Mouse (Mus musculus): ENCODE measurements around the gene Mgat2. TPM values are rescaled to one million over a fixed set of nuclear protein-coding genes. Genes with fewer than 3 reads are reported as not detected.
"Not testable (repeated sequence)": the region's sequence is repeated elsewhere in the genome, so short reads cannot be mapped to it uniquely, and the experiment has no call there.

The Mgat2 gene
- polyA plus RNA-seq, 1 experiment from 2014 or later, result 48.4 TPM

- ATAC-seq, result no peak
- H3K4me1 ChIP-seq, result peaks cover 34% of the 10 kb centered on the region
- 2% methylated on average over 9 of the region's 9 CpGs for WGBS (ENCODE audit: insufficient replicate concordance)
- H3K36me3 ChIP-seq, result peaks cover 20% of the 10 kb centered on the region
- peak overlapping the region; percentile 63 for H3K4me2 ChIP-seq
- H3K27me3 ChIP-seq (replicated peaks), result no peaks in the 10 kb centered on the region
- H3K9ac ChIP-seq, result no peak overlapping the region
- peak overlapping the region; percentile 33 for H3K4me3 ChIP-seq
- 0 out of 2 replicates have a peak overlapping the region, but pooled peaks have one; percentile 65 for H3K27ac ChIP-seq
- no peaks in the 10 kb centered on the region for H3K9me3 ChIP-seq (replicated peaks)
These were observed 24.4 kb upstream of the Mgat2 start for GRCm38 (mm10) chr12:69159578-69159940.

- H3K36me3 ChIP-seq, result peaks cover 20% of the 10 kb centered on the region
- H3K4me1 ChIP-seq, result peaks cover 45% of the 10 kb centered on the region
- ATAC-seq; H3K4me2 ChIP-seq; H3K27me3 ChIP-seq (replicated peaks); H3K9ac ChIP-seq; H3K9me3 ChIP-seq (replicated peaks); H3K27ac ChIP-seq; H3K4me3 ChIP-seq: not testable (repeated sequence)
- 71% methylated on average over 2 of the region's 2 CpGs for WGBS (ENCODE audit: insufficient replicate concordance)
These were observed 23.3 kb upstream of the Mgat2 start for GRCm38 (mm10) chr12:69160677-69161076.

GRCm38 (mm10) chr12:69163586-69163985 is 20.4 kb upstream of the Mgat2 start:
- H3K4me2 ChIP-seq; ATAC-seq; H3K9me3 ChIP-seq (replicated peaks); H3K4me3 ChIP-seq; H3K27ac ChIP-seq; H3K27me3 ChIP-seq (replicated peaks); H3K9ac ChIP-seq; H3K36me3 ChIP-seq: not testable (repeated sequence)
- WGBS (ENCODE audit: insufficient replicate concordance), result 75% methylated on average over 4 of the region's 4 CpGs
- H3K4me1 ChIP-seq, result peaks cover 37% of the 10 kb centered on the region

GRCm38 (mm10) chr12:69164904-69165303 is 19.1 kb upstream of the Mgat2 start:
- Histone ChIP-seq H3K9ac (0 out of 2 replicates have a peak overlapping the region, but pooled peaks have one; percentile 14), H3K27ac (no peak overlapping the region), H3K27me3 (replicated peaks) (no peaks in the 10 kb centered on the region), H3K4me1 (peaks cover 40% of the 10 kb centered on the region), H3K36me3 (no peaks in the 10 kb centered on the region), H3K4me3 (no peak overlapping the region), H3K9me3 (replicated peaks) (no peaks in the 10 kb centered on the region), H3K4me2 (no peak overlapping the region)
- ATAC-seq, result no peak
- 18% methylated on average over 3 of the region's 3 CpGs for WGBS (ENCODE audit: insufficient replicate concordance)

GRCm38 (mm10) chr12:69166861-69167581 is 16.9 kb upstream of the Mgat2 start:
- not testable (repeated sequence) for H3K4me3 ChIP-seq
- peaks cover 50% of the 10 kb centered on the region for H3K4me1 ChIP-seq

GRCm38 (mm10) chr12:69167656-69168460 is 16.1 kb upstream of the Mgat2 start:
- Histone ChIP-seq H3K27ac (peak overlapping the region; percentile 79), H3K9ac (peak overlapping the region; percentile 78), H3K36me3 (peaks cover 17% of the 10 kb centered on the region), H3K9me3 (replicated peaks) (no peaks in the 10 kb centered on the region), H3K27me3 (replicated peaks) (no peaks in the 10 kb centered on the region), H3K4me2 (peak overlapping the region; percentile 92), H3K4me1 (peaks cover 50% of the 10 kb centered on the region), H3K4me3 (peak overlapping the region; percentile 84)
- ATAC-seq, result peak; percentile 9; the same call in 1 of the 2 replicates
- 7% methylated on average over 18 of the region's 18 CpGs for WGBS (ENCODE audit: insufficient replicate concordance)

More at GRCm38 (mm10) chr12:69166861-69167581, 16.9 kb upstream of the Mgat2 start:
- not testable (repeated sequence) for H3K9ac ChIP-seq; ATAC-seq; H3K27ac ChIP-seq; H3K9me3 ChIP-seq (replicated peaks); H3K36me3 ChIP-seq; H3K27me3 ChIP-seq (replicated peaks)
- 73% methylated on average over 8 of the region's 8 CpGs for WGBS (ENCODE audit: insufficient replicate concordance)
- peak overlapping the region; percentile 92; the same call in 1 of the 2 replicates for H3K4me2 ChIP-seq

DNA sequence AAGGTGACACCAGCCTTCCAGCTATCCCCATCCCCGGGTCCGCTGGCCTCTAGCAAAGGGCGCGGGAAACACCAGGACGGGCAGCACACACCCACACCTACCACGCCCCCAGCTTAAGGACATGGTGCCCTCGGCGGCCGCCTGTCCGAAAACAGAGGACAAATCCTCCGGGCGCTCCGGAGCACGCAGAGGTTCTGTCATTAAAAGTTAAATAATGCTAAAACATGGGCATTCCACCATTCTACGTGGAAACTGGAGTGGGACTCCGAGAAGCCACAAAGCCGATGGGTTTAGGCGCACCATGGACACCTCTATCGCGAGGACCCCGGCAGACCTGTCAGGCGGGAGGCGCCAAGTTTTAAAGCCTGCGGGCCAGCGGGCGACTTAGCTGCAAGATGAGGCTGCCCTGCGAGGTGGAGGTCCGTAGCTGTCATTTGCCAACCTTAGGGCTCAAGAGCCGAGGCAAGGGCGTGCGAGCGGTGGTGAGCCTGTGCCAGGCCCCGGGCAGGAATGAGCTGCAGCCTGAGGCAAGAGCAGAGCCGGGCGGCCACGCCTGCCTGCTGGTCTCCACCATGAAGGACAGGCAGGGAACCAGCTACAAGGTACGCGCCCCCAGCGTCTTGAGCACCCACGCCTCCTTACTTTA is 15.4 kb upstream of the Mgat2 start, which contains the start of gene Lrr1:
Lrr1 (plus strand) TSS at position 354 of the 646 bp plus-strand sequence.
- peaks cover 25% of the 10 kb centered on the region for H3K36me3 ChIP-seq
- H3K4me1 ChIP-seq, result peaks cover 50% of the 10 kb centered on the region
- peak within 1 kb of the TSS; percentile 84 for H3K4me3 ChIP-seq
- peak; percentile 89 for ATAC-seq
- no peaks in the 10 kb centered on the region for H3K9me3 ChIP-seq (replicated peaks)
- H3K27ac ChIP-seq, result peak within 1 kb of the TSS; percentile 79
- under 1% methylated on average over 40 of the region's 40 CpGs for WGBS (ENCODE audit: insufficient replicate concordance)
- H3K4me2 ChIP-seq, result peak within 1 kb of the TSS; percentile 92
- H3K9ac ChIP-seq, result peak within 1 kb of the TSS; percentile 78
- no peaks in the 10 kb centered on the region for H3K27me3 ChIP-seq (replicated peaks)

- H3K4me2 ChIP-seq, result no peak overlapping the region
These were observed 12.7 kb upstream of the Mgat2 start for GRCm38 (mm10) chr12:69171307-69171706.

GRCm38 (mm10) chr12:69175975-69176374 is 8.0 kb upstream of the Mgat2 start:
- H3K4me1 ChIP-seq, result peaks cover 14% of the 10 kb centered on the region
- H3K9me3 ChIP-seq (replicated peaks), result no peaks in the 10 kb centered on the region
- peaks cover 87% of the 10 kb centered on the region for H3K36me3 ChIP-seq
- no peak overlapping the region for H3K9ac ChIP-seq
- no peaks in the 10 kb centered on the region for H3K27me3 ChIP-seq (replicated peaks)
- no peak overlapping the region for H3K4me2 ChIP-seq
- no peak overlapping the region for H3K27ac ChIP-seq
- H3K4me3 ChIP-seq, result no peak overlapping the region
- ATAC-seq, result peak; percentile 44; the same call in 1 of the 2 replicates
- WGBS (ENCODE audit: insufficient replicate concordance), result 71% methylated on average over 3 of the region's 3 CpGs

More at GRCm38 (mm10) chr12:69171307-69171706, 12.7 kb upstream of the Mgat2 start:
- Histone ChIP-seq H3K27ac (no peak overlapping the region), H3K4me3 (no peak overlapping the region), H3K27me3 (replicated peaks) (no peaks in the 10 kb centered on the region), H3K9me3 (replicated peaks) (no peaks in the 10 kb centered on the region), H3K36me3 (peaks cover 52% of the 10 kb centered on the region), H3K4me1 (peaks cover 38% of the 10 kb centered on the region), H3K9ac (no peak overlapping the region; the same call in 1 of the 2 replicates)
- ATAC-seq, result no peak
- 96% methylated on average over 2 of the region's 2 CpGs for WGBS (ENCODE audit: insufficient replicate concordance)

GRCm38 (mm10) chr12:69177526-69177925 is 6.4 kb upstream of the Mgat2 start:
- ATAC-seq, result no peak
- peaks cover 91% of the 10 kb centered on the region for H3K36me3 ChIP-seq
- WGBS (ENCODE audit: insufficient replicate concordance), result 85% methylated on average over 3 of the region's 3 CpGs

GRCm38 (mm10) chr12:69179371-69179770 is 4.6 kb upstream of the Mgat2 start:
- H3K9me3 ChIP-seq (replicated peaks), result no peaks in the 10 kb centered on the region
- no peak overlapping the region for H3K4me2 ChIP-seq
- H3K4me3 ChIP-seq, result no peak overlapping the region
- H3K27me3 ChIP-seq (replicated peaks), result no peaks in the 10 kb centered on the region
- 78% methylated on average over 12 of the region's 12 CpGs for WGBS (ENCODE audit: insufficient replicate concordance)
- H3K36me3 ChIP-seq, result peaks cover 73% of the 10 kb centered on the region
- no peak overlapping the region for H3K9ac ChIP-seq
- H3K27ac ChIP-seq, result no peak overlapping the region
- peaks cover 20% of the 10 kb centered on the region for H3K4me1 ChIP-seq
- no peak for ATAC-seq

More at GRCm38 (mm10) chr12:69177526-69177925, 6.4 kb upstream of the Mgat2 start:
- no peaks in the 10 kb centered on the region for H3K9me3 ChIP-seq (replicated peaks)
- H3K4me2 ChIP-seq, result no peak overlapping the region
- no peaks in the 10 kb centered on the region for H3K27me3 ChIP-seq (replicated peaks)
- no peak overlapping the region for H3K27ac ChIP-seq
- peaks cover 13% of the 10 kb centered on the region for H3K4me1 ChIP-seq
- no peak overlapping the region for H3K4me3 ChIP-seq
- H3K9ac ChIP-seq, result no peak overlapping the region
